Mouse (Mus musculus) embryonic facial prominence, embryonic 12.5 days (tissue): ENCODE measurements around the gene Prdx2. TPM values are rescaled to one million over a fixed set of nuclear protein-coding genes. Genes with fewer than 3 reads are reported as not detected.

Experiments
- ATAC-seq: fragments of 200-750 bp; cut with Nextera tagmentation; 2 replicates; pipeline ENCODE4 v1.8.0; 2017; ENCODE audit not compliant: insufficient number of reproducible peaks, insufficient read depth, low FRiP score, low TSS enrichment
- H3K27ac ChIP-seq: fragments of 300-500 bp; sonication (generic); 2 replicates; pipeline ENCODE4 v1.5.1; 2016; ENCODE audit warnings: mild to moderate bottlenecking
- H3K27me3 ChIP-seq: fragments of 300-500 bp; sonication (generic); 2 replicates; pipeline ENCODE4 v1.6.1; 2016; ENCODE audit warnings: mild to moderate bottlenecking, moderate library complexity
- H3K36me3 ChIP-seq: fragments of 300-500 bp; sonication (generic); 2 replicates; pipeline ENCODE4 v1.6.1; 2016; ENCODE audit warnings: mild to moderate bottlenecking
- H3K4me1 ChIP-seq: fragments of 300-500 bp; sonication (generic); 2 replicates; pipeline ENCODE4 v1.6.1; 2016
- H3K4me2 ChIP-seq: fragments of 300-500 bp; sonication (generic); replicated peaks from 2 replicates; pipeline ENCODE4 v1.6.1; 2016; ENCODE audit warnings: mild to moderate bottlenecking, moderate library complexity
- H3K4me3 ChIP-seq: fragments of 300-500 bp; sonication (generic); 2 replicates; pipeline ENCODE4 v1.5.1; 2016; ENCODE audit warnings: mild to moderate bottlenecking
- H3K9ac ChIP-seq: fragments of 300-500 bp; sonication (generic); 2 replicates; pipeline ENCODE4 v1.6.1; 2016; ENCODE audit warnings: mild to moderate bottlenecking, moderate library complexity
- H3K9me3 ChIP-seq: fragments of 300-500 bp; sonication (generic); 2 replicates; pipeline ENCODE4 v1.6.1; 2016; ENCODE audit warnings: mild to moderate bottlenecking, moderate library complexity
- WGBS: fragments of 180-500 bp; shearing (Covaris S2); methylation state at CpG from one replicate; pipeline ENCODE4 v1.1.7; 2016; 5-methylcytosine and 5-hydroxymethylcytosine counted together
- polyA plus RNA-seq: library from polyadenylated mRNA; unstranded; fragments of >200 nt; fragmentation: Nextera tagmentation; extraction: Ambion mirVana; gene quantifications from 2 replicates; pipeline ENCODE4 v1.2.1, GENCODE M21; 2016

Prdx2 gene
- polyA plus RNA-seq, 1 experiment from 2014 or later = 1,038 TPM

- Histone ChIP-seq H3K27ac (peak overlapping the region; percentile 36; the same call in 1 of the 2 replicates), H3K27me3 (peaks cover 18% of the 10 kb centered on the region)
- peak; percentile 29 for ATAC-seq
Observed at GRCm38 (mm10) chr8:84990836-84991235, 21.4 kb downstream of the Prdx2 start.

GRCm38 (mm10) chr8:84994375-84994774 lies 25.0 kb downstream of the Prdx2 start:
- peaks cover 22% of the 10 kb centered on the region for H3K27me3 ChIP-seq
- 90% methylated on average over 9 of the region's 9 CpGs for WGBS
- H3K27ac ChIP-seq = no peak overlapping the region
- H3K9me3 ChIP-seq = no peaks in the 10 kb centered on the region
- ATAC-seq = no peak
- H3K36me3 ChIP-seq = no peaks in the 10 kb centered on the region
- no peak overlapping the region for H3K4me2 ChIP-seq
- H3K4me1 ChIP-seq = peaks cover 15% of the 10 kb centered on the region
- H3K9ac ChIP-seq = no peak overlapping the region
- no peak overlapping the region for H3K4me3 ChIP-seq

More at GRCm38 (mm10) chr8:84990836-84991235, 21.4 kb downstream of the Prdx2 start:
- 3% methylated on average over 15 of the region's 15 CpGs for WGBS
- H3K4me2 ChIP-seq = peak overlapping the region; percentile 87
- no peaks in the 10 kb centered on the region for H3K9me3 ChIP-seq
- H3K9ac ChIP-seq = peak overlapping the region; percentile 66
- no peaks in the 10 kb centered on the region for H3K36me3 ChIP-seq
- H3K4me3 ChIP-seq = peak overlapping the region; percentile 56
- peaks cover 17% of the 10 kb centered on the region for H3K4me1 ChIP-seq

GRCm38 (mm10) chr8:84995680-84996079 lies 26.3 kb downstream of the Prdx2 start:
- no peak overlapping the region for H3K4me2 ChIP-seq
- no peaks in the 10 kb centered on the region for H3K36me3 ChIP-seq
- no peak overlapping the region for H3K4me3 ChIP-seq
- no peak overlapping the region for H3K27ac ChIP-seq
- H3K27me3 ChIP-seq = peaks cover 22% of the 10 kb centered on the region
- no peaks in the 10 kb centered on the region for H3K9me3 ChIP-seq
- WGBS = 22% methylated on average over 25 of the region's 25 CpGs
- H3K9ac ChIP-seq = no peak overlapping the region
- peaks cover 13% of the 10 kb centered on the region for H3K4me1 ChIP-seq
- no peak for ATAC-seq

- 75% methylated on average over 5 of the region's 5 CpGs for WGBS
- no peak overlapping the region for H3K27ac ChIP-seq
- peaks cover 22% of the 10 kb centered on the region for H3K27me3 ChIP-seq
- no peak overlapping the region for H3K9ac ChIP-seq
- H3K9me3 ChIP-seq = no peaks in the 10 kb centered on the region
- H3K4me3 ChIP-seq = no peak overlapping the region
- no peak for ATAC-seq
- H3K4me1 ChIP-seq = peaks cover 6% of the 10 kb centered on the region; the same call in 1 of the 2 replicates
- H3K4me2 ChIP-seq = no peak overlapping the region
- H3K36me3 ChIP-seq = no peaks in the 10 kb centered on the region
Observed at GRCm38 (mm10) chr8:84996978-84997377, 27.6 kb downstream of the Prdx2 start.

- peaks cover 22% of the 10 kb centered on the region for H3K27me3 ChIP-seq
- peak overlapping the region; percentile 8; the same call in 1 of the 2 replicates for H3K4me2 ChIP-seq
- ATAC-seq = peak; percentile 74
- H3K36me3 ChIP-seq = no peaks in the 10 kb centered on the region
- peak overlapping the region; percentile 47 for H3K9ac ChIP-seq
- WGBS = 5% methylated on average over 19 of the region's 19 CpGs
- 0 out of 2 replicates have a peak overlapping the region, but pooled peaks have one; percentile 1 for H3K4me3 ChIP-seq
- H3K4me1 ChIP-seq = peaks cover 6% of the 10 kb centered on the region; the same call in 1 of the 2 replicates
- no peaks in the 10 kb centered on the region for H3K9me3 ChIP-seq
- H3K27ac ChIP-seq = no peak overlapping the region
Observed at GRCm38 (mm10) chr8:84997649-84998295, 28.4 kb downstream of the Prdx2 start.

- Histone ChIP-seq H3K9me3 (no peaks in the 10 kb centered on the region), H3K9ac (no peak overlapping the region), H3K4me2 (no peak overlapping the region), H3K27ac (no peak overlapping the region), H3K36me3 (no peaks in the 10 kb centered on the region), H3K27me3 (peaks cover 50% of the 10 kb centered on the region), H3K4me1 (no peaks in the 10 kb centered on the region), H3K4me3 (no peak overlapping the region)
- ATAC-seq = no peak
- WGBS = 11% methylated on average over 25 of the region's 25 CpGs
Observed at GRCm38 (mm10) chr8:85007686-85008085, 38.3 kb downstream of the Prdx2 start.

- Histone ChIP-seq H3K9me3 (no peaks in the 10 kb centered on the region), H3K9ac (no peak overlapping the region), H3K36me3 (no peaks in the 10 kb centered on the region), H3K4me1 (peaks cover 4% of the 10 kb centered on the region; the same call in 1 of the 2 replicates), H3K27me3 (peaks cover 72% of the 10 kb centered on the region), H3K27ac (no peak overlapping the region), H3K4me3 (no peak overlapping the region), H3K4me2 (no peak overlapping the region)
- ATAC-seq = no peak
- WGBS = 16% methylated on average over 28 of the region's 28 CpGs
Observed at GRCm38 (mm10) chr8:85011242-85011641, 41.9 kb downstream of the Prdx2 start.

GRCm38 (mm10) chr8:85013230-85013840 lies 43.9 kb downstream of the Prdx2 start:
- peaks cover 4% of the 10 kb centered on the region; the same call in 1 of the 2 replicates for H3K4me1 ChIP-seq
- ATAC-seq = peak; percentile 30; the same call in 1 of the 2 replicates
- peak overlapping the region; percentile 47 for H3K4me2 ChIP-seq
- no peak overlapping the region for H3K9ac ChIP-seq
- WGBS = 4% methylated on average over 26 of the region's 26 CpGs
- H3K4me3 ChIP-seq = peak overlapping the region; percentile 22
- peaks cover 58% of the 10 kb centered on the region for H3K27me3 ChIP-seq
- no peak overlapping the region for H3K27ac ChIP-seq
- H3K9me3 ChIP-seq = no peaks in the 10 kb centered on the region
- H3K36me3 ChIP-seq = peaks cover 10% of the 10 kb centered on the region

- Histone ChIP-seq H3K9me3 (no peaks in the 10 kb centered on the region), H3K27me3 (peaks cover 47% of the 10 kb centered on the region), H3K36me3 (peaks cover 21% of the 10 kb centered on the region), H3K27ac (no peak within 1 kb of the TSS), H3K4me2 (peak within 1 kb of the TSS; percentile 47), H3K4me1 (peaks cover 4% of the 10 kb centered on the region; the same call in 1 of the 2 replicates), H3K4me3 (peak within 1 kb of the TSS; percentile 22), H3K9ac (no peak within 1 kb of the TSS)
- WGBS = 25% methylated on average over 2 of the region's 2 CpGs
- no peak for ATAC-seq
Observed at GRCm38 (mm10) chr8:85014431-85014830, 45.0 kb downstream of the Prdx2 start, which contains the start of gene Best2. TSS of gene Best2 (minus strand) at chr8:85014531.

GRCm38 (mm10) chr8:85016724-85017123 lies 47.3 kb downstream of the Prdx2 start:
- Histone ChIP-seq H3K4me2 (no peak overlapping the region), H3K9ac (no peak overlapping the region), H3K27ac (no peak overlapping the region), H3K27me3 (peaks cover 31% of the 10 kb centered on the region), H3K4me1 (peaks cover 4% of the 10 kb centered on the region; the same call in 1 of the 2 replicates), H3K4me3 (no peak overlapping the region), H3K9me3 (no peaks in the 10 kb centered on the region), H3K36me3 (peaks cover 40% of the 10 kb centered on the region)
- no peak for ATAC-seq
- 67% methylated on average over 10 of the region's 10 CpGs for WGBS

GRCm38 (mm10) chr8:85017209-85017608 lies 47.8 kb downstream of the Prdx2 start:
- Histone ChIP-seq H3K4me1 (peaks cover 4% of the 10 kb centered on the region; the same call in 1 of the 2 replicates), H3K27me3 (peaks cover 26% of the 10 kb centered on the region), H3K4me2 (no peak overlapping the region), H3K9ac (no peak overlapping the region), H3K4me3 (no peak overlapping the region), H3K9me3 (no peaks in the 10 kb centered on the region), H3K36me3 (peaks cover 45% of the 10 kb centered on the region), H3K27ac (no peak overlapping the region)
- 35% methylated on average over 5 of the region's 5 CpGs for WGBS
- no peak for ATAC-seq
